Comparison of ENCODE assay signal across 16 mouse cellular contexts in the genomic region with DNA sequence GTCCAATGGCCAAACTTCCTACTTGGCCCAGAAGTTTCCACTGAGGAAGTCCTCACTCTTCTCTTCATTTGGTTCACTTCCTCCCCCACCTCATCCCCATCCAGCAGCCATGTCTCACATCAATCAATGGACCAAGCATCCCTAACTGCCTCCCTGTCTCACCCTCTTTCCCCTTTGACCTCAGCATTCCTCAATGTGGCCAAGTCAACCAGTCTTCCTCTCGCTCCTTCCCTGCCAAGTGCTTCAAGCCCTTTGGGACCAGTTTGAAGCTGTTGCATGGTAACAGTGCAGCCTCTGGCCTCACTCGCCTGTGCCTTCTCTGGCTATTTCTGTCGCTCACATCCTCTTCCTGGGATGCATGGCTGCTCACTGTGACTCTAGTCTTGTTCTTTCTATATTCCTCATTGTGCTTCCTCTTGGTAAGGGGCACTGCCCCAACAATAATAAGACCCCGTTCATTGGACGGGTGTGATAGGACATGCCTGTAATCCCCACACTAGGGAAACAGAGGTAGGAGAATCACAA.
"Had no signal": no experiment of that assay in that cellular context is flagged by ENCODE, and none has a peak within 500 bp of the region (broad histone marks: within the 10 kb centered on the region; RNA-seq: fewer than 3 reads in every experiment).

No protein-coding gene starts in this region.

- H3K4me1 ChIP-seq: lung, embryonic 15.5 days; midbrain, embryonic 15.5 days; neural tube, embryonic 12.5 days had no signal

- H3K27ac ChIP-seq: lung, embryonic 15.5 days; macrophage; midbrain, embryonic 13.5 days; midbrain, embryonic 15.5 days; neural tube, embryonic 12.5 days had no signal

- H3K4me3 ChIP-seq: lung, embryonic 15.5 days; megakaryocyte, embryonic 14.5 days; midbrain, embryonic 13.5 days; midbrain, embryonic 15.5 days; neural tube, embryonic 12.5 days had no signal

- H3K27me3 ChIP-seq: lung, embryonic 15.5 days; midbrain, embryonic 15.5 days; neural tube, embryonic 12.5 days had no signal

- ATAC-seq: liver, postnatal 0 days; lung, postnatal 0 days; midbrain, embryonic 13.5 days; midbrain, embryonic 15.5 days had no signal

- H3K36me3 ChIP-seq: lung, embryonic 15.5 days; midbrain, embryonic 13.5 days; midbrain, embryonic 15.5 days; neural tube, embryonic 12.5 days had no signal

- H3K9ac ChIP-seq: liver, postnatal 0 days; lung, embryonic 15.5 days; midbrain, embryonic 13.5 days; midbrain, embryonic 15.5 days; neural tube, embryonic 12.5 days had no signal

- H3K4me2 ChIP-seq: lung, embryonic 15.5 days; midbrain, embryonic 11.5 days; midbrain, embryonic 13.5 days; midbrain, embryonic 15.5 days; neural tube, embryonic 12.5 days had no signal

- H3K9me3 ChIP-seq: lung, embryonic 15.5 days; megakaryocyte, embryonic 14.5 days; midbrain, embryonic 13.5 days; midbrain, embryonic 15.5 days; neural tube, embryonic 12.5 days had no signal

- DNase-seq: liver, postnatal 0 days; lung, adult 2 months; lung, postnatal 14 days; lung, postnatal 36 days; right cerebral cortex, postnatal 14 days; thymus, adult 18-20 months; thymus, postnatal 14 days; thymus, postnatal 36 days had no signal
